Mouse (Mus musculus) kidney, postnatal 14 days (tissue): Measurements from ENCODE around the gene Pla2g4a.

ENCODE experiments used
- DNase-seq: peaks from one replicate; pipeline ENCODE4 v3.0.0; 2022; ENCODE audit warnings: mixed read lengths

The Pla2g4a gene

GRCm38 (mm10) chr1:149960734-149961424 is at the start of gene Pla2g4a:
Gene Pla2g4a (minus strand): TSS chr1:149961290.
- peak; percentile 60 for DNase-seq

- no peak for DNase-seq
These were observed 49.5 kb upstream of the Pla2g4a start for GRCm38 (mm10) chr1:150010629-150010979.

DNA sequence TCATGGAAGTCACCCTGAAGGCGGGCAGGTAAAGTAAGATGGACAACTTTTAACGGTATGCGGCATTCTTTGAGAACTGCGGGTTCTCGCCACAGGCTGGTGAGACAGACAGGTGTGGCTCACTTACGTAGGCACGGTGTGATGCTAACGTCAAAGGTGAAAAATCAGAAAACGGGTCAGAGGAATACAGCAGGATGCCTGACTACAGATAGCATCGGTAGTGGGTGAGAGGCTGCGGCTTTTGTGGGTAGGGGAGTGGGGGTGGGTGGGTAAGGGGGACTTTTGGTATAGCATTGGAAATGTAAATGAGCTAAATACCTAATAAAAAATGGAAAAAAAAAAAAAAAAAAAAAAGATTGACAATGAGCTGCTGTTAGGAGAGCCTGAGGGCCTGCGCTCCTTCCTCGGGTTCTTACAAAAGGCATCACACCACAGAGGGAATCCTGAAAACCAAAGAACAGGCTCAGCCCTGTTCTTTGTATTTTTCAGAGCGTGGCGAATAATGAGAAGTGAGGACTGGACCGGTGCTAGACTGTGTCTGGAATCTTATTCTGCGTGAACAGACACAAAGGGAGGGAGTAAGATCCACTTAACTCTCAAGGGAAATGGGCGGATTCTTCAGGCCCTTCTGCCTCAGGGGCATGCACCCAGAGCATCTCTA is 49.0 kb upstream of the Pla2g4a start:
- DNase-seq, result no peak

DNA sequence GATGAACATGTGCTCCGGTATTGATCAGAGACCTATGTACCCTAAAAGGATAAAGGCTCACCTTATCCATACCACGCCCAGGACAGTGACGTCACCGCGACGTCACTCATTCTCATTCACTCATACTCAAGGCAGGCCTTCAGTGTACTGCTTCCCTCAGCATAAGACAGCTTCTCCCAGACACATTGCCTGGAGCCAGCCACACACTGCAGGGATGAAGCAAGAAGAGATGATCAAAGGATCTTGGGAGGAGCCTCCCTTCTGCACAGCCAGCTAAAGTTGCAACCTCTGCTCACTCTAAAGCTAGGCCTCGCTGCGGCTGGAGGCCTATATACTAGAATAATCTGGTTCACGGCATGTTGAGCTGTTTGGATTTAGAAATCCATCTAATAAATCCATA is 48.0 kb upstream of the Pla2g4a start:
- DNase-seq, result no peak

DNA sequence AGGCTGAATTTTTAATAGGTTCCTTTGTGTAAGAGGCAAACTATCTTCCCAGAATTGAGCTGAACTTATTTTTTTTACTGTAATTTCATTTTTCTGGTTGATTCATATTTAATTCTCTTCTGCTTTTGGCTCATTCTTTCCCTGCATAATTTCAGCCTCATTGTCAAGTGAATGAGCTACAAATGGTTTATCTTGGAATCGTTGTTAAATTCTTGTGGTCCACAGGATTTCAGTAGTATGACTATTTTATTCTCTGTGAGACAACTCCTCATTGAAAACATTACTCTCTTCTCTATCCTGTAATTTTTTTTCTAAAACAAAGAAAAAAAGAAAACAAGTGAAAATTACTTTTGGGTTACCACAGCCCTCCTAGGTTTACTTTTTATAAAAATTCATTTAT is 14.5 kb upstream of the Pla2g4a start:
- no peak for DNase-seq

GRCm38 (mm10) chr1:149965826-149966225 is 4.7 kb upstream of the Pla2g4a start:
- DNase-seq, result no peak

DNA sequence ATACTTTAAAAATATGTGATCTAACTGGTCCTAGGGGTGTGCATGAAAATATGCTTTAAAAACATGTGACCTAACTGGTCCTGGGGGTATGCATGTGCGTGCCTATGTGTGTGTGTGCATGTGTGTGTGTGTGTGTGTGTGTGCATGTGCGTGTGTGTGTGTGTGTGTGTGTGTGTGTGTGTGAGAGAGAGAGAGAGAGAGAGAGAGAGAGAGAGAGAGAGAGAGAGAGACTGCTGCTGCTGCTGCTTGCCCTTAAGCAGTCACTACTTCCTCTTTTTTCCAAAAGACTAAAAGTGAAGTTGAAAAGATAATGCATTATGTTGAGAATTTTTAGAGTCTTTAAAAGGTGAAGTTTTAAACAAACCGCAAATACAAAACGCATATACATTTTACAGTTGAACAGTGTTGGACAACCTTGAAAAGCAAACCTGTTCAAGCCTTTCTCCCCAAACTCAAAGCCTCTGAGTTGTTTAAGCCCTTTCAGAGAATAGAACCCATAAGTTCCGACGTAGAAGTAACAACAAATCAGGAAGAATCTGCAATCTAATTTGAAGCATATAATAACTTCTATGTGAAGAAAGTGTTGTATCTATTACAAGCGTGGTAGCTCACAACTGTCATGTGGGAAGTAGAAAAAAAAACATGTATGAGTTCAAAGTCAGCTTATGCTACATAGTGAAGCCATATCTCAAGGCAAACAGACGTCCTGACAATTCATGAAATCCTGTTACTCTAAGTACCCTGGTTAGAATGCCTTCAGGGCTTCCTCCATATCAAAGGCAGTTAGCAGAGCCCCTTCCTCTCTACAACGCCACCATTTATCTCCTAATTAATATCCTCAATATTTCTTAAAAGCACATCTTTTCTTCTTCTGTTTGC is 574 bp upstream of the Pla2g4a start:
- DNase-seq, result no peak

DNA sequence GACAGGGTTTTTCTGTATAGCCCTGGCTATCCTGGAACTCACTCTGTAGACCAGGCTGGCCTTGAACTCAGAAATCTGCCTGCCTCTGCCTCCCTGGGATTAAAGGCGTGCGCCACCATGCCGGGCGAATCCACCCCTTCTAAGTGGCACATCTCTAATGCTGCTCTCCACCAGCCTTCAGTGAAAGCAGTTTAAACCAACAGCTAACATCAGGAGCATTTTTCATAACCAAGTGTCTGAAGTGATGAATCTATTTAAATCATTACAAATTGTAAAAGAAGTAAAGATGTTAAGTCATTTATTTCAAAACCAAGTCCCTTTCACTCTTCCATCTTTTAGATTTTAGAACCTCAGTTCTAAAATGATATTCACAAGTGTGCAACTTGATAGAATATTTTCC is 839 bp downstream of the Pla2g4a start:
- no peak for DNase-seq

DNA sequence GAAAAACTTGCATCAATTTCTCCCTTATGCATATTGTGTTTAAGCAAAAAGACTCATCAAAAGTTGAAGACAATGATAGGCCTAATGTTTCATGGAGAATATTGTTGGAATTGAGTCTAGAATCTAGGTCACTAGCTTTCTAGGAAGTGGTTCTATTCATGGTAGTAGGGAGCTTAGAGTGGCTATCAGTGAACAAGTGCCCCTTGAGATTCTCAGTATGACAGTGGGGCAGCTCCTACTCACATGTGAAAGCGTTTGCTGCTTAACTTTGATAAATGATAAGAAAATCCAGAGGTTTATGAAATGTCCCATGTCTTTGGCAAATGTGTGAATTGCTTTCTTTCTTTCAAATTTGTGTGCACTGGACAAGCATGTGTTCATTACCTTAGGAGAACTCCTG is 2.0 kb downstream of the Pla2g4a start:
- no peak for DNase-seq

DNA sequence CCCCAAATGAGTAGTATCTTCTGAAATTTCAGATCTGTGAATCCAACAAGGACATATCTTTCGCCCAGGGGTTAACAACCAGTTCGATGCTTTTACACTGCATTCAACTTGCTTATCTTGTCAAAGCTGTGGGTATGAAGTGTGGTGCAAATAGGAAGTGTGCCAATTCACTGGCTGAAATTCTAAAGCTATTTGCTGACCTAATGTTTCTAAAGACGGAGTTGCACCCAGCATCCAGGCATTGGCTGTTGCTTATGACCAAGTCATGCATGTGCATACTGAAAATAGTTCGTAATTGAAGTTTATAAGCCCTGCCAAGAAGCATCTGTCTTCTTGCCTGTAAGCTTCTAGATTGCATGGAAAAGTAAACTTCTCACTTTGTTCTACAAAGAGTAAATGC is 5.6 kb downstream of the Pla2g4a start:
- DNase-seq, result no peak

GRCm38 (mm10) chr1:149954026-149954425 is 7.1 kb downstream of the Pla2g4a start:
- no peak for DNase-seq

GRCm38 (mm10) chr1:149952050-149952449 is 9.0 kb downstream of the Pla2g4a start:
- peak; percentile 18 for DNase-seq

DNA sequence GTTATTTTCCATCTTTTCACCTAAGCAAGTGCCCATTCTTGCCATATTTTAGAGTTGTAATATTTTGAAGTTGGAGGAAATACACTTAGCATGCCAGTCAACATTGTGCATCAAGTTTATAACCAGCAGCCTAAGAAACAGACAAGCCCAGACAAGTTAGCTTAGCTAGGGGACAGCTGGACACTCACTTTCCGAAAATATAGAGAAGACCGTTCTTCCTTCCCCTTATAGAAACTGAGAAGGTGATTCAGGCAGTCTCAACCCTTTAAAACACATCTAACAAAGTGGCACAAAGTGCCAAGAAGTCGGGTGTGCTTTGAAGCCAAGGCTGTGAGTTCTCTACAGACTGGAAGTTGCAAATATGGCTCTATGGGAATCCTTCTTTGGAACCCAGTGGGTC is 10.4 kb downstream of the Pla2g4a start:
- DNase-seq, result no peak

DNA sequence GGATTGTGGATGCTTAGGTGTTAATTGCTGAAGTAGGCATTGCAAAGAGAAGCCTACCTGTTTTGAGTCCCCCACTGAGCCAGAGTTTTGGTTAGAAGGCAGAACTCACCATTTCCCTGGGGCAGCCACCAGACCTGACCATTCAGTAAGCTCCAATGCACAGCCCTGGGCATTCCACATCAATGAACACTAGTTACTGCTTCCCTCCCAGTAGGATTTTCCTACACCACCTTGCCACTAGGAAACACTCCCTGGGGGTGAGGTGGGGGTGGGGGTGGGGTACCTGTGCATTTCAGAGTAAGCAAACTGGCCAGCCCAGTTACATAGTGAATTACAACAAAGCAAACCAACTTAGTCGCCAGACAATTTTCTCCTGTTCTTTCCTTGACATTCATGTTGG is 10.8 kb downstream of the Pla2g4a start:
- peak; percentile 30 for DNase-seq

DNA sequence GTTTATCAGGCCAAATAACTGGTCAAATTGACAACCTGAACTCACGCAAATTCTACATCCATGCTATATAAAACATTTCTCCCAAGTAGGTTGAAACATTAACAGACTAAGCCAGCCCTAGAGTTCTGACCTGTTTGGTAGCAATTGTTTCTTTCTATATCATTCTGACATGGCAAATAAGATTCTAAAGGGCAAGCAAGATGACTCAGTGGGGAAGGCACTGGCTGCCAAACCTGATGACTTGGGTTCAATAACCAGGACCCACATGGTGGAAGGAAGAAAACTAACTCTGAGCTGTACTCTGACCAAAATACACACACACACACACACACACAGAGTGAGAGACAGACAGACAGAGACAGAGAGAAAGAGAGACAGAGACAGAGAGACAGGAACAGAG is 11.8 kb downstream of the Pla2g4a start:
- no peak for DNase-seq

GRCm38 (mm10) chr1:149948066-149948825 is 12.8 kb downstream of the Pla2g4a start:
- no peak for DNase-seq

GRCm38 (mm10) chr1:149946993-149947392 is 14.1 kb downstream of the Pla2g4a start:
- no peak for DNase-seq

DNA sequence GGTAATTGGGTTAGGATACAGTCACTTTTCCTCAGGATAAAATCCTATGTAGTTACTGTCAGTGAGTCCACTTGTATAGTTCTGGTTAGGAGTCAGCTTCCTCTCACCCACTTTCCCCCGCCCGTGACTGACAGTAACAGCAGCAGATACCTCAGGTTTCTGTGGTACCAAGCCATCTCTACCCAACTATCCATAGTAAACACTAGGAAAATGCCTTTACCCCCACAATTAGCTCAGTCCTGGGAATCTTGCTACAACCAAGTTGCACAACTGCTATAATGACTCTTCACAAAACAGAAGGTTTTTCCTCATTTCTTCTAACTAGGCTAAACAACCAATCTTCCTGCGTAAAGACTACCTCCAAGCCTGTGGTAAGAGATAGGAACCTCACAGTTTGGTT is 14.7 kb downstream of the Pla2g4a start:
- no peak for DNase-seq

GRCm38 (mm10) chr1:149943611-149944010 is 17.5 kb downstream of the Pla2g4a start:
- no peak for DNase-seq

DNA sequence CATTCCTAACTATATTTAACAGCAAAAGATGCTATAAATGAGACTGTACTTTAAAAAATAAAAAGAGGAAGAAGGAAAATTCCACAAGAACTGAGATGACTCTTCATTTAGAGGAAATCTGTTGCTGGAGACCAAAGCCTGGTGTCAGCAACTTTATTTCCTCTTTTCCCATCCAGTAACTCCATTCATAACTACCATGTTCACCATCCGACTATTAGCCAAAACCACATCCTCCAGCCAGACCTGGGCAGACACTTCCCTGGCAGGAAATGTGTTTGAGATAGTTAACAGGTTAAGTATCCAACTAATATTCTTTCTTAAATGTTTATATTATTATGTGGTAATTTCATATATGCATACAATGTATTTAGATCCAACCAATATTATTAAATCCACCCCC is 20.8 kb downstream of the Pla2g4a start:
- no peak for DNase-seq

DNA sequence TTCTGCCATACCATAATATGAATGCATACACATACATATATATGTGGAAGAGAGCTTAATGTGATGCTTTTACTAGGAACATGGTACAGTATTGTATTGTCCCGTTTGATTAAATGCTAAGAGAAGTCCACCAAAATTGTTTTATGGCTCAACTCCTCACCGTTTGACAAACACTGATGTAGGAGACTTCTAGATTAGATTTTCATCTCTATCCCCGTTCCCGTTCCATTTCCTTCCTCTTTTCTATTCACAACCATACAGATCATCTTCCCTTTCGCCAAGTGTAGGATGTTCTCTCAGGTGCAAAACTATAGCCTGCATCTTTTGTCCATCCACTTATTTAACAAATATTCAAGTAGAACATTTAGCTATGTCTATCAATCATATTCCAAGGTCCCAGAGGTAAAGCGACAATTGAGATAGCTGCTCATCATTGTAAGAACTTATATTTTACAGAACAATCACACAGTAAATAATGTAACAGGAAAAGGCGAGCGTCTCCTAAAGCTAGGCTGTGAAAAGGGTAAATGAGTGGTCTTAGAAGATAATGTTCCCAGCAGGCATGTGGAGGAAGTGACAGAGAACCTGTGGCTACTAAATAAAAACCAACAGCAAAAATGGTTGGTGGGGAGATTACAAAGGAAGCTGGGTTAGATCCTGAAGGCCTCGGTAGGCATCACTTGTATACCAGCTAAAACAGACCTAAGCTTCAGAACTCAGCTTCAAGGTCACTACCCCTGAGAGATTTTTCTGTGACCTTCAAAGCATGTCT is 21.6 kb downstream of the Pla2g4a start:
- DNase-seq, result no peak

DNA sequence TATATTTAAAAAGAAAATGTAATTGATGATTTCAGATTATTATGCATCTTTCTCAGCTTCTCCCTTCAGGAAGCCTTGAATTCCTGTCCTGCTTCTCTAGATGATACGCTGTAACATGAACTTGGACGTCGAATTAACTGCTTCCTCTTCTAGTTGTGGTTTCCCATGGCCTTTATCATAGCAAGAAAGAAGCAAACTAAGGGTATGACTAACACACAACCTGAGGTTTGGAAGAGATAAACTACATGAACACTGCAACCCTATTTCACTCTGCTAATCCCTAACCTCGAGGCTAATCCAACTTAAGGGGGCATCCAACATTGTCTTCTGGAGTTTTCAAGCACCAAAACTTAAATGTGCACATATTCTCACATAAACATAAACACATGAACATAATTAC is 23.3 kb downstream of the Pla2g4a start:
- DNase-seq, result no peak
